Mouse (Mus musculus): ENCODE results near the gene Plbd1. TPM values are rescaled to one million over a fixed set of nuclear protein-coding genes. Genes with fewer than 3 reads are reported as not detected.

Plbd1 gene
- 1 to 10 TPM; 3.0 to 7.0 TPM for polyA plus RNA-seq (2017; shearing (Covaris generic))

GRCm38 (mm10) chr6:136661706-136662016 is at the start of gene Plbd1:
Gene Plbd1, minus strand, starts transcription at chr6:136661928.

Other genes with a start within 250 kb of the Plbd1 start
- gene E330021D16Rik, start 246.4 kb downstream of the Plbd1 start, polyA plus RNA-seq (2017; shearing (Covaris generic)), result under 1 TPM; 0.99 to 1.00 TPM
- 100 to 1,000 TPM in 1 of 2 experiments, 10 to 100 TPM in 1; 85.4 to 122 TPM for gene Atf7ip, start 155.8 kb downstream of the Plbd1 start, polyA plus RNA-seq (2017; shearing (Covaris generic))
- gene Gucy2c, start 119.8 kb upstream of the Plbd1 start, polyA plus RNA-seq (2017; shearing (Covaris generic)), result under 1 TPM in 1 of 2 experiments, not detected in 1; 0.07 TPM
- 1 to 10 TPM in 1 of 2 experiments, under 1 TPM in 1; 0.85 to 1.0 TPM for gene Hist4h4, start 142.5 kb upstream of the Plbd1 start, polyA plus RNA-seq (2017; shearing (Covaris generic))
- 100 to 1,000 TPM; 167 to 198 TPM for gene H2afj, start 146.3 kb upstream of the Plbd1 start, polyA plus RNA-seq (2017; shearing (Covaris generic))
- gene BC049715, start 165.7 kb upstream of the Plbd1 start, polyA plus RNA-seq (2017; shearing (Covaris generic)), result 1 to 10 TPM; 2.0 to 2.1 TPM
- 10 to 100 TPM; 85.1 to 86.6 TPM for gene Wbp11, start 166.3 kb upstream of the Plbd1 start, polyA plus RNA-seq (2017; shearing (Covaris generic))
- not detected for gene Smco3, start 173.5 kb upstream of the Plbd1 start, polyA plus RNA-seq (2017; shearing (Covaris generic))
- 1 to 10 TPM; 2.5 to 3.3 TPM for gene Art4, start 195.8 kb upstream of the Plbd1 start, polyA plus RNA-seq (2017; shearing (Covaris generic))
- not detected for gene Mgp, start 213.9 kb upstream of the Plbd1 start, polyA plus RNA-seq (2017; shearing (Covaris generic))

Data from activated CD4-positive, CD25-positive, alpha-beta regulatory T cell (primary cell).